In the genomic region with DNA sequence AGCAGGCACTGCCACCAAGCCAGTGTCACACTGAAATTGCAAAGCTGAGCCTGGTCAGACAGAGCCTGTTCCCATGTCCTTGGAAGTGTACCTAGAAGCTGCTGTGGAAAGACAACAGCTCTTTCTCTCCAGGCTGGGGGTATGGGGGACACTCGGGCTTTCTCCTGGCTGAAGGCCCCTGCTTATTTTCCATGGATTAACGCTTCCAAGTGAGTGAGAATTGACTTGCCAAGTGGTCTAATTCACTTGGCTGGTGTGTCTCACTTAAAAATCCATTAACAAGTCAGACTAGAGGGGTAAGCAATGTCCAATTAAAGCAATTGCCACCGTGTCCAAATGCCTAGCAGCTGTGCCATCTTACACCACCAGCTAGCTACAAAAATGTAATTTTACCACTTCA, we compare ENCODE assay signal across 28 mouse cellular contexts.
DNase-seq lines count a peak whose midpoint lies in the region; ATAC-seq and TF ChIP-seq lines count a peak whose summit lies in the region.
"Had no signal": no experiment of that assay in that cellular context is flagged by ENCODE, and none has a peak within 500 bp of the region (broad histone marks: within the 10 kb centered on the region; RNA-seq: fewer than 3 reads in every experiment).

No protein-coding gene starts in this region.

- no peak overlapping the region for H3K4me3 ChIP-seq in forebrain, embryonic 15.5 days
- no peak overlapping the region for H3K4me3 ChIP-seq in forebrain, embryonic 10.5 days
- no peak overlapping the region for H3K4me3 ChIP-seq in layer of hippocampus, adult 2 months
- H3K4me3 ChIP-seq in forebrain, embryonic 16.5 days (replicated peaks; ENCODE audit: low read length): no peak overlapping the region
- no peak overlapping the region for H3K4me3 ChIP-seq in olfactory bulb, adult 2 months (ENCODE audit: insufficient read depth, low read depth, low read length)
- H3K4me3 ChIP-seq: embryonic facial prominence, embryonic 13.5 days; erythroblast, embryonic 14.5 days; heart, embryonic 10.5 days; heart, embryonic 15.5 days; left cerebral cortex, adult 2 months; liver, embryonic 12.5 days; neural tube, embryonic 15.5 days; stomach, embryonic 15.5 days had no signal

- ATAC-seq in forebrain, embryonic 15.5 days (replicated peaks): peak; percentile 42; the same call in 1 of the 2 replicates
- ATAC-seq in forebrain, embryonic 16.5 days: peak; percentile 65
- ATAC-seq: inflammation-experienced regulatory T-cells, adult 6 months; liver, embryonic 12.5 days; liver, postnatal 0 days had no signal

- no peaks in the 10 kb centered on the region for H3K9me3 ChIP-seq in forebrain, embryonic 15.5 days
- no peaks in the 10 kb centered on the region for H3K9me3 ChIP-seq in forebrain, embryonic 10.5 days
- H3K9me3 ChIP-seq in forebrain, embryonic 16.5 days (ENCODE audit: control insufficient read depth, low read length): no peaks in the 10 kb centered on the region
- H3K9me3 ChIP-seq: embryonic facial prominence, embryonic 13.5 days; heart, embryonic 10.5 days; heart, embryonic 15.5 days; liver, embryonic 12.5 days; neural tube, embryonic 15.5 days; stomach, embryonic 15.5 days had no signal

- H3K4me2 ChIP-seq in forebrain, embryonic 15.5 days (replicated peaks): no peak overlapping the region
- no peak overlapping the region for H3K4me2 ChIP-seq in forebrain, embryonic 16.5 days (ENCODE audit: low read length)
- H3K4me2 ChIP-seq: embryonic facial prominence, embryonic 13.5 days; heart, embryonic 15.5 days; liver, embryonic 12.5 days; midbrain, embryonic 11.5 days; neural tube, embryonic 15.5 days; stomach, embryonic 15.5 days had no signal

- no peak for TF ChIP-seq CTCF in layer of hippocampus, adult 2 months (conservative IDR thresholded peaks at IDR 0.05)
- TF ChIP-seq CTCF in olfactory bulb, adult 2 months (IDR thresholded peaks at IDR 0.05; ENCODE audit: insufficient read depth, low read depth, low read length): no peak

- no peaks in the 10 kb centered on the region for H3K27me3 ChIP-seq in forebrain, embryonic 15.5 days
- H3K27me3 ChIP-seq in forebrain, embryonic 10.5 days (ENCODE audit: poor library complexity, severe bottlenecking): no peaks in the 10 kb centered on the region
- H3K27me3 ChIP-seq in forebrain, embryonic 16.5 days (replicated peaks; ENCODE audit: control insufficient read depth, insufficient read depth, low read length): no peaks in the 10 kb centered on the region
- H3K27me3 ChIP-seq: embryonic facial prominence, embryonic 13.5 days; heart, embryonic 15.5 days; liver, embryonic 12.5 days; neural tube, embryonic 15.5 days; stomach, embryonic 15.5 days had no signal

- H3K9ac ChIP-seq in forebrain, embryonic 15.5 days (replicated peaks): no peak overlapping the region
- no peak overlapping the region for H3K9ac ChIP-seq in forebrain, embryonic 16.5 days (replicated peaks; ENCODE audit: low read depth, low read length)
- H3K9ac ChIP-seq: embryonic facial prominence, embryonic 13.5 days; heart, embryonic 15.5 days; liver, embryonic 12.5 days; liver, postnatal 0 days; neural tube, embryonic 15.5 days; stomach, embryonic 15.5 days had no signal

- peak overlapping the region; percentile 27; the same call in 1 of the 2 replicates for H3K27ac ChIP-seq in forebrain, embryonic 15.5 days (replicated peaks)
- no peak overlapping the region for H3K27ac ChIP-seq in forebrain, embryonic 10.5 days
- H3K27ac ChIP-seq in layer of hippocampus, adult 2 months: peak overlapping the region; percentile 77
- no peak overlapping the region for H3K27ac ChIP-seq in forebrain, embryonic 16.5 days (ENCODE audit: low read length)
- H3K27ac ChIP-seq in olfactory bulb, adult 2 months (ENCODE audit: insufficient read depth, low read depth, low read length): peak overlapping the region; percentile 40; the same call in 1 of the 2 replicates
- H3K27ac ChIP-seq: embryonic facial prominence, embryonic 13.5 days; heart, embryonic 10.5 days; heart, embryonic 15.5 days; left cerebral cortex, adult 2 months; liver, embryonic 12.5 days; neural tube, embryonic 15.5 days; stomach, embryonic 15.5 days had no signal

- DNase-seq in forebrain, embryonic 10.5 days (ENCODE audit: extremely low spot score, low spot score): no peak
- no peak for DNase-seq in layer of hippocampus, adult 2 months (ENCODE audit: low spot score in 2 of 2)
- no peak for DNase-seq in layer of hippocampus, adult 9-11 months
- DNase-seq: adrenal gland, postnatal 25 days; B cell, adult 2 months; cerebellum, adult 2 months; cerebellum, postnatal 36 days; embryo, embryonic 11 days; gastrocnemius, postnatal 25 days; heart, adult 11 months; kidney, adult 11 months; kidney, postnatal 14 days; liver, postnatal 0 days; lung, postnatal 36 days; right cerebral cortex, postnatal 25 days had no signal

- no peak for TF ChIP-seq POLR2A in olfactory bulb, adult 2 months (IDR thresholded peaks at IDR 0.05; ENCODE audit: insufficient read depth, low read depth, low read length)

- peaks cover 13% of the 10 kb centered on the region; the same call in 1 of the 2 replicates for H3K4me1 ChIP-seq in forebrain, embryonic 15.5 days
- H3K4me1 ChIP-seq in forebrain, embryonic 10.5 days: peaks cover 54% of the 10 kb centered on the region
- peaks cover 13% of the 10 kb centered on the region for H3K4me1 ChIP-seq in forebrain, embryonic 16.5 days (replicated peaks; ENCODE audit: control insufficient read depth, insufficient read depth, low read length)
- peaks cover 31% of the 10 kb centered on the region for H3K4me1 ChIP-seq in olfactory bulb, adult 2 months (ENCODE audit: control insufficient read depth, insufficient read depth, low read length)
- H3K4me1 ChIP-seq: stomach, embryonic 15.5 days had no signal

- WGBS in forebrain, embryonic 15.5 days: 14% methylated on average over 3 of the region's 3 CpGs
- 73% methylated on average over 3 of the region's 3 CpGs for WGBS in forebrain, embryonic 10.5 days
- WGBS in forebrain, embryonic 16.5 days: 16% methylated on average over 3 of the region's 3 CpGs
- 49% methylated on average over 3 of the region's 3 CpGs for WGBS in olfactory bulb, adult 2 months

- no peaks in the 10 kb centered on the region for H3K36me3 ChIP-seq in forebrain, embryonic 15.5 days
- H3K36me3 ChIP-seq in forebrain, embryonic 10.5 days (replicated peaks): no peaks in the 10 kb centered on the region
- H3K36me3 ChIP-seq in forebrain, embryonic 16.5 days (ENCODE audit: control insufficient read depth, insufficient read depth): no peaks in the 10 kb centered on the region
- H3K36me3 ChIP-seq: embryonic facial prominence, embryonic 13.5 days; heart, embryonic 10.5 days; heart, embryonic 15.5 days; liver, embryonic 12.5 days; neural tube, embryonic 15.5 days; stomach, embryonic 15.5 days had no signal

Comparison
In these comparisons a context has a peak if more than half of its experiments do, and no peak if none do; other contexts are left out.
1. H3K27ac ChIP-seq: peak in forebrain, embryonic 15.5 days (single experiment), layer of hippocampus, adult 2 months (single experiment) and olfactory bulb, adult 2 months (single experiment); none in forebrain, embryonic 10.5 days (single experiment) and forebrain, embryonic 16.5 days (single experiment).